Mouse (Mus musculus) hindbrain, embryonic 12.5 days (tissue): Measurements from ENCODE around the gene Cnn2. TPM values are rescaled to one million over a fixed set of nuclear protein-coding genes. Genes with fewer than 3 reads are reported as not detected.
A peak's percentile ranks its signal among the peaks of the same experiment; 100 is the strongest.

Source experiments
- ATAC-seq: fragments of 200-750 bp; cut with Nextera tagmentation; 2 replicates; pipeline ENCODE4 v1.8.0; 2017; ENCODE audit warnings: moderate TSS enrichment; ENCODE audit not compliant: low FRiP score
- H3K27ac ChIP-seq: fragments of 300-500 bp; sonication (generic); 2 replicates; pipeline ENCODE4 v1.5.1; 2016; ENCODE audit warnings: mild to moderate bottlenecking
- H3K27me3 ChIP-seq: fragments of 300-500 bp; sonication (generic); 2 replicates; pipeline ENCODE4 v1.6.1; 2016; ENCODE audit warnings: mild to moderate bottlenecking
- H3K36me3 ChIP-seq: fragments of 300-500 bp; sonication (generic); 2 replicates; pipeline ENCODE4 v1.6.1; 2016; ENCODE audit warnings: mild to moderate bottlenecking
- H3K4me1 ChIP-seq: fragments of 300-500 bp; sonication (generic); 2 replicates; pipeline ENCODE4 v1.6.1; 2016
- H3K4me2 ChIP-seq: fragments of 300-500 bp; sonication (generic); replicated peaks from 2 replicates; pipeline ENCODE4 v1.6.1; 2016; ENCODE audit warnings: mild to moderate bottlenecking
- H3K4me3 ChIP-seq: fragments of 300-500 bp; sonication (generic); 2 replicates; pipeline ENCODE4 v1.5.1; 2016; ENCODE audit warnings: mild to moderate bottlenecking
- H3K9ac ChIP-seq: fragments of 300-500 bp; sonication (generic); 2 replicates; pipeline ENCODE4 v1.6.1; 2016; ENCODE audit warnings: mild to moderate bottlenecking, moderate library complexity
- H3K9me3 ChIP-seq: fragments of 300-500 bp; sonication (generic); replicated peaks from 2 replicates; pipeline ENCODE4 v1.6.1; 2016; ENCODE audit warnings: mild to moderate bottlenecking
- WGBS: fragments of 180-500 bp; shearing (Covaris S2); methylation state at CpG from one replicate; pipeline ENCODE4 v1.1.7; 2016; 5-methylcytosine and 5-hydroxymethylcytosine counted together
- polyA plus RNA-seq: library from polyadenylated mRNA; unstranded; fragments of >200 nt; fragmentation: Nextera tagmentation; extraction: Ambion mirVana; gene quantifications from 2 replicates; pipeline ENCODE4 v1.2.1, GENCODE M21; 2016

Cnn2 gene
- polyA plus RNA-seq, 1 experiment from 2014 or later, result 178 TPM

- no peak for ATAC-seq
- H3K4me1 ChIP-seq, result peaks cover 8% of the 10 kb centered on the region
- H3K4me2 ChIP-seq, result no peak overlapping the region
- H3K27ac ChIP-seq, result no peak overlapping the region
- H3K9me3 ChIP-seq, result 0 out of 2 replicates have a peak, but pooled peaks cover 5% of the 10 kb centered on the region
- H3K36me3 ChIP-seq, result no peaks in the 10 kb centered on the region
- H3K9ac ChIP-seq, result no peak overlapping the region
- 75% methylated on average over 15 of the region's 15 CpGs for whole genome bisulfite sequencing
- H3K27me3 ChIP-seq, result peaks cover 13% of the 10 kb centered on the region
- H3K4me3 ChIP-seq, result no peak overlapping the region
Measured at GRCm38 (mm10) chr10:80024229-80025043, 36.1 kb downstream of the Cnn2 start.

- Histone ChIP-seq H3K27ac (no peak overlapping the region), H3K9ac (no peak overlapping the region), H3K36me3 (no peaks in the 10 kb centered on the region), H3K4me2 (no peak overlapping the region), H3K4me1 (0 out of 2 replicates have a peak, but pooled peaks cover 2% of the 10 kb centered on the region), H3K4me3 (no peak overlapping the region), H3K27me3 (peaks cover 7% of the 10 kb centered on the region), H3K9me3 (0 out of 2 replicates have a peak, but pooled peaks cover 5% of the 10 kb centered on the region)
- no peak for ATAC-seq
- 58% methylated on average over 4 of the region's 4 CpGs for WGBS
Measured at GRCm38 (mm10) chr10:80025044-80025347, 36.6 kb downstream of the Cnn2 start.

GRCm38 (mm10) chr10:80025463-80025862 is 37.1 kb downstream of the Cnn2 start:
- 80% methylated on average over 10 of the region's 10 CpGs for WGBS
- Histone ChIP-seq H3K9ac (no peak overlapping the region), H3K27me3 (peaks cover 3% of the 10 kb centered on the region), H3K4me1 (no peaks in the 10 kb centered on the region), H3K4me3 (no peak overlapping the region), H3K4me2 (no peak overlapping the region), H3K27ac (no peak overlapping the region), H3K36me3 (no peaks in the 10 kb centered on the region), H3K9me3 (0 out of 2 replicates have a peak, but pooled peaks cover 5% of the 10 kb centered on the region)
- no peak; the same call in 1 of the 2 replicates for ATAC-seq

GRCm38 (mm10) chr10:80025889-80026288 is 37.5 kb downstream of the Cnn2 start:
- Histone ChIP-seq H3K4me2 (no peak overlapping the region), H3K9ac (no peak overlapping the region), H3K4me1 (0 out of 2 replicates have a peak, but pooled peaks cover 3% of the 10 kb centered on the region), H3K27me3 (no peaks in the 10 kb centered on the region), H3K27ac (no peak overlapping the region), H3K36me3 (no peaks in the 10 kb centered on the region), H3K4me3 (no peak overlapping the region), H3K9me3 (0 out of 2 replicates have a peak, but pooled peaks cover 5% of the 10 kb centered on the region)
- WGBS, result 61% methylated on average over 12 of the region's 12 CpGs
- peak; percentile 43 for ATAC-seq

GRCm38 (mm10) chr10:80027681-80028520 is 39.5 kb downstream of the Cnn2 start:
- 72% methylated on average over 20 of the region's 20 CpGs for WGBS
- 0 out of 2 replicates have a peak, but pooled peaks cover 2% of the 10 kb centered on the region for H3K9me3 ChIP-seq
- H3K4me3 ChIP-seq, result no peak overlapping the region
- H3K9ac ChIP-seq, result no peak overlapping the region
- 0 out of 2 replicates have a peak, but pooled peaks cover 3% of the 10 kb centered on the region for H3K4me1 ChIP-seq
- H3K36me3 ChIP-seq, result no peaks in the 10 kb centered on the region
- 0 out of 2 replicates have a peak, but pooled peaks have one; percentile 21 for ATAC-seq
- H3K27ac ChIP-seq, result no peak overlapping the region
- H3K27me3 ChIP-seq, result no peaks in the 10 kb centered on the region
- H3K4me2 ChIP-seq, result no peak overlapping the region

DNA sequence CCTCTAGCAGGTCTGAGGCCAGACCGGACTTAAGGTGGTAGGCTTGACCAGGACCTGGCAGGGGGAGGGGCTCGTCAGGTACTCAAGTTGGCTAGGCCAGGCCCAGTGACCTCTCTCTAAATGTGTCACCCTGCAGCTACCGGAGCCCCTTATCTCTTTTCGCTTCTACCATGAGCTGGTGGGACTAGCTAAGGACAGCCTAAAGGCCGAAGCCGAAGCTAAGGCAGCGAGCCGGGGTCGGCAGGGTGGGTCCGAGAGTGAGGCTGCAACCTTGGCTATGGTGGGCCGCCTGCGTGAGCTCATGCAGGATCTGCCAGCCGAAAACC is 40.1 kb downstream of the Cnn2 start:
- H3K36me3 ChIP-seq, result no peaks in the 10 kb centered on the region
- 0 out of 2 replicates have a peak, but pooled peaks cover 3% of the 10 kb centered on the region for H3K4me1 ChIP-seq
- no peak for ATAC-seq
- no peaks in the 10 kb centered on the region for H3K27me3 ChIP-seq
- no peaks in the 10 kb centered on the region for H3K9me3 ChIP-seq
- no peak overlapping the region for H3K4me2 ChIP-seq
- no peak overlapping the region for H3K9ac ChIP-seq
- no peak overlapping the region for H3K4me3 ChIP-seq
- 93% methylated on average over 13 of the region's 13 CpGs for WGBS
- no peak overlapping the region for H3K27ac ChIP-seq

DNA sequence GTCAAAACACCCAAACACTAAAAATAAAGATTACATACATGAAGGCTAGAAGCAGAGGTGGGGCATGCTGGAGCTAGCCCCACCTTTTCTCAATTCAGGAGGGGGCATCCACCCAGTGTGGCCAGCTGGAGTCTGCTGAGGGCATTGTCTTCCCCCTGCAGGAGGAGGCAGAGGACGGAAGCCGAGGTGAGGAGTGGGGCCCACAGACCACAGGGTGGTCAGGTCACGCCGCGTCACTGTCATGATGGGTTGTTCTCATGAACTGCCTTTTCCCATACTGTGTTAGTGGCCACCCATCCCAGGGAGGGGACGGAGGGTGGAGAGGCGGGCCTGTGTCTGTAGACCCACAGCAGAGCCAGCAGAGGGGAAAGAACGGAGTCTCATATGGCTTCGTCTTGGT is 41.8 kb downstream of the Cnn2 start:
- no peaks in the 10 kb centered on the region for H3K9me3 ChIP-seq
- no peak overlapping the region for H3K4me2 ChIP-seq
- H3K27me3 ChIP-seq, result no peaks in the 10 kb centered on the region
- no peak for ATAC-seq
- 0 out of 2 replicates have a peak overlapping the region, but pooled peaks have one; percentile 27 for H3K9ac ChIP-seq
- WGBS, result 86% methylated on average over 9 of the region's 9 CpGs
- H3K36me3 ChIP-seq, result peaks cover 8% of the 10 kb centered on the region
- H3K27ac ChIP-seq, result no peak overlapping the region
- H3K4me1 ChIP-seq, result 0 out of 2 replicates have a peak, but pooled peaks cover 3% of the 10 kb centered on the region
- no peak overlapping the region for H3K4me3 ChIP-seq

- 0 out of 2 replicates have a peak, but pooled peaks cover 3% of the 10 kb centered on the region for H3K4me1 ChIP-seq
- H3K36me3 ChIP-seq, result peaks cover 14% of the 10 kb centered on the region
- no peaks in the 10 kb centered on the region for H3K27me3 ChIP-seq
- H3K27ac ChIP-seq, result no peak overlapping the region
- H3K9me3 ChIP-seq, result no peaks in the 10 kb centered on the region
- WGBS, result 86% methylated on average over 17 of the region's 17 CpGs
- H3K9ac ChIP-seq, result peak overlapping the region; percentile 27; the same call in 1 of the 2 replicates
- H3K4me2 ChIP-seq, result no peak overlapping the region
- H3K4me3 ChIP-seq, result no peak overlapping the region
- ATAC-seq, result no peak
Measured at GRCm38 (mm10) chr10:80030736-80031135, 42.4 kb downstream of the Cnn2 start.

- Histone ChIP-seq H3K4me1 (peaks cover 7% of the 10 kb centered on the region), H3K4me2 (no peak overlapping the region), H3K9ac (no peak overlapping the region), H3K9me3 (no peaks in the 10 kb centered on the region), H3K27ac (peak overlapping the region; percentile 23; the same call in 1 of the 2 replicates), H3K27me3 (no peaks in the 10 kb centered on the region), H3K4me3 (no peak overlapping the region), H3K36me3 (peaks cover 34% of the 10 kb centered on the region)
- no peak for ATAC-seq
- WGBS, result 81% methylated on average over 5 of the region's 5 CpGs
Measured at GRCm38 (mm10) chr10:80032799-80033480, 44.6 kb downstream of the Cnn2 start.

- 46% methylated on average over 9 of the region's 9 CpGs for WGBS
- no peak for ATAC-seq
- peak overlapping the region; percentile 23; the same call in 1 of the 2 replicates for H3K27ac ChIP-seq
- H3K27me3 ChIP-seq, result no peaks in the 10 kb centered on the region
- no peaks in the 10 kb centered on the region for H3K9me3 ChIP-seq
- H3K4me1 ChIP-seq, result peaks cover 15% of the 10 kb centered on the region
- no peak overlapping the region for H3K9ac ChIP-seq
- H3K4me2 ChIP-seq, result no peak overlapping the region
- H3K4me3 ChIP-seq, result no peak overlapping the region
- peaks cover 38% of the 10 kb centered on the region for H3K36me3 ChIP-seq
Measured at GRCm38 (mm10) chr10:80033511-80034391, 45.4 kb downstream of the Cnn2 start.

GRCm38 (mm10) chr10:80035148-80035547 is 46.8 kb downstream of the Cnn2 start:
- no peak overlapping the region for H3K4me2 ChIP-seq
- H3K9me3 ChIP-seq, result no peaks in the 10 kb centered on the region
- no peak overlapping the region; the same call in 1 of the 2 replicates for H3K9ac ChIP-seq
- peaks cover 38% of the 10 kb centered on the region for H3K36me3 ChIP-seq
- H3K4me3 ChIP-seq, result no peak overlapping the region
- 0 out of 2 replicates have a peak overlapping the region, but pooled peaks have one; percentile 44 for H3K27ac ChIP-seq
- no peaks in the 10 kb centered on the region for H3K27me3 ChIP-seq
- no peak for ATAC-seq
- 71% methylated on average over 8 of the region's 8 CpGs for WGBS
- H3K4me1 ChIP-seq, result peaks cover 20% of the 10 kb centered on the region
